Mouse (Mus musculus) intestine, embryonic 16.5 days (tissue): ENCODE measurements around the gene Ccnk. TPM values are rescaled to one million over a fixed set of nuclear protein-coding genes. Genes with fewer than 3 reads are reported as not detected.

ENCODE experiments used
- ATAC-seq: fragments of 200-750 bp; cut with Nextera tagmentation; 2 replicates; pipeline ENCODE4 v1.8.0; 2017; ENCODE audit warnings: moderate TSS enrichment, moderate library complexity
- H3K27ac ChIP-seq: fragments of 300-500 bp; sonication (generic); 2 replicates; pipeline ENCODE4 v1.5.1; 2014; ENCODE audit warnings: mild to moderate bottlenecking, low read length
- H3K27me3 ChIP-seq: fragments of 300-500 bp; sonication (generic); replicated peaks from 2 replicates; pipeline ENCODE4 v1.6.1; 2014; ENCODE audit warnings: low read length, control low read depth, mixed read lengths; ENCODE audit not compliant: control insufficient read depth, insufficient read depth
- H3K36me3 ChIP-seq: fragments of 300-500 bp; sonication (generic); 2 replicates; pipeline ENCODE4 v1.6.1; 2014; ENCODE audit warnings: low read length, control low read depth; ENCODE audit not compliant: control insufficient read depth, insufficient read depth
- H3K4me1 ChIP-seq: fragments of 300-500 bp; sonication (generic); 2 replicates; pipeline ENCODE4 v1.6.1; 2014; ENCODE audit warnings: low read length, control low read depth, mixed read lengths; ENCODE audit not compliant: control insufficient read depth, insufficient read depth
- H3K4me2 ChIP-seq: fragments of 300-500 bp; sonication (generic); 2 replicates; pipeline ENCODE4 v1.6.1; 2014; ENCODE audit warnings: low read depth, low read length, control low read depth
- H3K4me3 ChIP-seq: fragments of 300-500 bp; sonication (generic); 2 replicates; pipeline ENCODE4 v1.5.1; 2014; ENCODE audit warnings: mild to moderate bottlenecking, low read length
- H3K9ac ChIP-seq: fragments of 300-500 bp; sonication (generic); 2 replicates; pipeline ENCODE4 v1.6.1; 2014; ENCODE audit warnings: low read depth, low read length
- H3K9me3 ChIP-seq: fragments of 300-500 bp; sonication (generic); 2 replicates; pipeline ENCODE4 v1.6.1; 2016; ENCODE audit warnings: low read length, control low read depth; ENCODE audit not compliant: control insufficient read depth
- WGBS: fragments of 180-500 bp; shearing (Covaris S2); extraction: QIAGEN DNeasy Blood & Tissue Kit; methylation state at CpG from one replicate; pipeline ENCODE4 v1.1.7; 2014; 5-methylcytosine and 5-hydroxymethylcytosine counted together
- polyA plus RNA-seq: library from polyadenylated mRNA; unstranded; fragments of >200 nt; fragmentation: Nextera tagmentation; extraction: Ambion mirVana; gene quantifications from 2 replicates; pipeline ENCODE4 v1.2.1, GENCODE M21; 2015

Gene Ccnk
- polyA plus RNA-seq, result 1.9 and 2.2 TPM in 2 replicates

GRCm38 (mm10) chr12:108179321-108180266 is at the start of gene Ccnk:
Ccnk (plus strand) TSS chr12:108179579.
- H3K4me2 ChIP-seq, result peak within 1 kb of the TSS; percentile 89
- H3K27me3 ChIP-seq, result no peaks in the 10 kb centered on the region
- peak; percentile 97 for ATAC-seq
- H3K27ac ChIP-seq, result peak within 1 kb of the TSS; percentile 96
- no peaks in the 10 kb centered on the region for H3K9me3 ChIP-seq
- peak within 1 kb of the TSS; percentile 97 for H3K4me3 ChIP-seq
- H3K9ac ChIP-seq, result peak within 1 kb of the TSS; percentile 96
- no peaks in the 10 kb centered on the region for H3K36me3 ChIP-seq
- peaks cover 25% of the 10 kb centered on the region for H3K4me1 ChIP-seq
- under 1% methylated on average over 82 of the region's 82 CpGs for WGBS

DNA sequence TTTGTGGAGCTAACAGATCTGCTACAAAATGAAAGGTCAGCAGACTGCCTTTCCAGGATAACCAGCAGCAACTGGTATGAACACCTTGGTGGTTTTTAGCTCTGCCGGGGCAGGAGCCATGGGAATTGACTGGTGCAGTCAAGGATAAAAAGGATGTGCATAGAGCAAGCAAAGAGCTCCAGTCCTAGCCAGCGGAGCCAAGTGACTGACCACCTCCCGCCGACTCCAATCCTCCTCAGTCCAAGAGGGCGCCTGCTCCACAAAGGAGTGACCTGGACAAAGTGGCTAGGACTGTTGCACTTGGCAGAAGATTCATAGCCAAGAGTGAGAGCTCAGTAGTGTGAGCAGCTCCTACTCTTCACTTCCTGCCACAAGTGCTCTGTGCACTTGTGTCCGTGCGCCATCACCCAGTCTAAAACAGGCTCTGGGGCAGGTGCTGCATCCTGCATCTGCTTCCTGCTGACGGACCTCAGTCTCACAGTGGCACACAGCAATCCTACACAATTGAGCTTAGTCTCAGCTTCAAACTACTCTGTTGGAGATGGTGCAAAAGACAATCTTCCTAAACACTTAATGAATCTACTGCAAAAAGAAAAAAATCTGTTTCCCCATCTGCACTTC is 46.8 kb upstream of the Ccnk start:
- H3K27ac ChIP-seq, result no peak overlapping the region
- H3K27me3 ChIP-seq, result no peaks in the 10 kb centered on the region
- H3K9me3 ChIP-seq, result no peaks in the 10 kb centered on the region
- no peaks in the 10 kb centered on the region for H3K4me1 ChIP-seq
- peaks cover 25% of the 10 kb centered on the region for H3K36me3 ChIP-seq
- WGBS, result 90% methylated on average over 8 of the region's 8 CpGs
- ATAC-seq, result no peak
- no peak overlapping the region for H3K4me2 ChIP-seq
- no peak overlapping the region for H3K4me3 ChIP-seq
- H3K9ac ChIP-seq, result no peak overlapping the region

GRCm38 (mm10) chr12:108133181-108133580 is 46.2 kb upstream of the Ccnk start:
- peaks cover 24% of the 10 kb centered on the region for H3K36me3 ChIP-seq
- no peaks in the 10 kb centered on the region for H3K27me3 ChIP-seq
- H3K9ac ChIP-seq, result no peak overlapping the region
- no peak for ATAC-seq
- no peak overlapping the region for H3K4me3 ChIP-seq
- WGBS, result 73% methylated on average over 2 of the region's 2 CpGs
- no peak overlapping the region for H3K27ac ChIP-seq
- no peaks in the 10 kb centered on the region for H3K4me1 ChIP-seq
- no peaks in the 10 kb centered on the region for H3K9me3 ChIP-seq
- no peak overlapping the region for H3K4me2 ChIP-seq

DNA sequence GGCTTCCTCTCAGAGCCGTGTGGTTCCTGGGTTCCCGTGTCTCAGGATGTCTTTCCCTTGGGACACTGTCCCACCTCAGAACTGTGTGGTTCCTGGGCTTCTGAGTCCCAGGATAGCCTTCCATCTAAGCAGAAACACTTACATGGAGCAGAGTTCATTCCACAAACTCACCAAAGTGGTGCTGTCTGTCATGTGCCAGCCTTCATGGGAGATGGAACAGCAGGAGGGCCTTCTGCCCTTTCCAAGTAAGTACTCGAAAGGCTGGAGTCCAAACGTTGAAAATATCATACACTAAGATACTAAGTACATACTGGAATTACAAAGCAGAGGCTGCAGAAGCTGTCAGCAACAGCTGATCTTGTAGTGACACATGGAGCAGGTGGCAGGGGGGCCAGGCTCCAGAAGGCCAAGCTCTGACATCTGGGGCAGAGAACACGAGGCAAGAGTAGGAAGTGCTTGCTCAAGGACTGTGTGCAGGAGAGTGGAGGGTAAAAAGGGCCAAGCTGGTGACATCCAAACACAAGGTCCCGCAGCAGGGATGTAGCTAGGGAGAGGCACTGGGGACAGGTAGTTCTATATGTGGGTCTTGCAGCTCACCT is 43.7 kb upstream of the Ccnk start:
- Histone ChIP-seq H3K27me3 (no peaks in the 10 kb centered on the region), H3K4me3 (no peak overlapping the region), H3K4me1 (no peaks in the 10 kb centered on the region), H3K4me2 (no peak overlapping the region), H3K27ac (no peak overlapping the region), H3K36me3 (peaks cover 12% of the 10 kb centered on the region), H3K9ac (no peak overlapping the region), H3K9me3 (no peaks in the 10 kb centered on the region)
- no peak for ATAC-seq
- WGBS, result 86% methylated on average over 6 of the region's 6 CpGs

- ATAC-seq, result peak; percentile 56
- 90% methylated on average over 5 of the region's 5 CpGs for WGBS
These were observed 35.5 kb upstream of the Ccnk start for GRCm38 (mm10) chr12:108143624-108144498.

DNA sequence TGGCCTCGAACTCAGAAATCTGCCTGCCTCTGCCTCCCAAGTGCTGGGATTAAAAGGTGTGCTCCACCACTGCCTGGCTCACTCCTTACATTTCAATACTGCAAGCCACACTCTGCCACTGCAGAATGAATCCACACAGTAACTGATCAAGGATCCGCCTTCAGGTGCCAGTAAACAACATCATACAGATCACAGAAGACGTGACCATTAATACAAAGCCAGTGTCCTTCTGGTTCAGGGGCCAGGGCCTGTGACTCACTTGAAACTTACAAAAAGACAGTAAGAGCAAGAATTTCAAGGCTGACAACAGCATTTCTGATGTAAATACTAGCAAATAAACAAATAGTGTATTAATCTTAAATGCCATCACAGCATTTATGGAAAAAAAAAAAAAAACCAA is 34.2 kb upstream of the Ccnk start:
- ATAC-seq, result no peak
- no peaks in the 10 kb centered on the region; the same call in 1 of the 2 replicates for H3K4me1 ChIP-seq
- H3K4me3 ChIP-seq, result no peak overlapping the region
- no peak overlapping the region for H3K27ac ChIP-seq
- 0 out of 2 replicates have a peak, but pooled peaks cover 5% of the 10 kb centered on the region for H3K36me3 ChIP-seq
- no peaks in the 10 kb centered on the region for H3K27me3 ChIP-seq
- 96% methylated on average over 3 of the region's 3 CpGs for WGBS
- no peak overlapping the region for H3K9ac ChIP-seq
- no peak overlapping the region for H3K4me2 ChIP-seq
- no peaks in the 10 kb centered on the region for H3K9me3 ChIP-seq

More at GRCm38 (mm10) chr12:108143624-108144498, 35.5 kb upstream of the Ccnk start:
- Histone ChIP-seq H3K4me2 (no peak overlapping the region), H3K36me3 (0 out of 2 replicates have a peak, but pooled peaks cover under 1% of the 10 kb centered on the region), H3K4me1 (no peaks in the 10 kb centered on the region; the same call in 1 of the 2 replicates), H3K9me3 (no peaks in the 10 kb centered on the region), H3K4me3 (no peak overlapping the region), H3K9ac (no peak overlapping the region), H3K27ac (no peak overlapping the region), H3K27me3 (no peaks in the 10 kb centered on the region)

GRCm38 (mm10) chr12:108149764-108150163 is 29.6 kb upstream of the Ccnk start:
- Histone ChIP-seq H3K27me3 (no peaks in the 10 kb centered on the region), H3K36me3 (0 out of 2 replicates have a peak, but pooled peaks cover 8% of the 10 kb centered on the region), H3K4me3 (no peak overlapping the region), H3K9me3 (no peaks in the 10 kb centered on the region), H3K9ac (no peak overlapping the region), H3K27ac (no peak overlapping the region), H3K4me2 (no peak overlapping the region), H3K4me1 (no peaks in the 10 kb centered on the region)
- no peak for ATAC-seq
- WGBS, result 72% methylated on average over 3 of the region's 3 CpGs

GRCm38 (mm10) chr12:108152743-108153142 is 26.6 kb upstream of the Ccnk start:
- Histone ChIP-seq H3K36me3 (peaks cover 13% of the 10 kb centered on the region; the same call in 1 of the 2 replicates), H3K4me2 (no peak overlapping the region), H3K27ac (no peak overlapping the region), H3K4me3 (no peak overlapping the region), H3K9ac (no peak overlapping the region), H3K4me1 (no peaks in the 10 kb centered on the region), H3K27me3 (no peaks in the 10 kb centered on the region), H3K9me3 (no peaks in the 10 kb centered on the region)
- no peak for ATAC-seq
- WGBS, result 92% methylated on average over 2 of the region's 2 CpGs
